Mouse (Mus musculus) spleen, adult 18-20 months (tissue): ENCODE data around the gene Uap1l1.
"Not testable (repeated sequence)": the region's sequence is repeated elsewhere in the genome, so short reads cannot be mapped to it uniquely, and the experiment has no call there.

ENCODE experiments used
- DNase-seq, 2 experiments: peaks; one replicate each; pipeline ENCODE4 v3.0.0; 2022; ENCODE audit warnings: mixed read lengths in 2 of 2

Gene Uap1l1

DNA sequence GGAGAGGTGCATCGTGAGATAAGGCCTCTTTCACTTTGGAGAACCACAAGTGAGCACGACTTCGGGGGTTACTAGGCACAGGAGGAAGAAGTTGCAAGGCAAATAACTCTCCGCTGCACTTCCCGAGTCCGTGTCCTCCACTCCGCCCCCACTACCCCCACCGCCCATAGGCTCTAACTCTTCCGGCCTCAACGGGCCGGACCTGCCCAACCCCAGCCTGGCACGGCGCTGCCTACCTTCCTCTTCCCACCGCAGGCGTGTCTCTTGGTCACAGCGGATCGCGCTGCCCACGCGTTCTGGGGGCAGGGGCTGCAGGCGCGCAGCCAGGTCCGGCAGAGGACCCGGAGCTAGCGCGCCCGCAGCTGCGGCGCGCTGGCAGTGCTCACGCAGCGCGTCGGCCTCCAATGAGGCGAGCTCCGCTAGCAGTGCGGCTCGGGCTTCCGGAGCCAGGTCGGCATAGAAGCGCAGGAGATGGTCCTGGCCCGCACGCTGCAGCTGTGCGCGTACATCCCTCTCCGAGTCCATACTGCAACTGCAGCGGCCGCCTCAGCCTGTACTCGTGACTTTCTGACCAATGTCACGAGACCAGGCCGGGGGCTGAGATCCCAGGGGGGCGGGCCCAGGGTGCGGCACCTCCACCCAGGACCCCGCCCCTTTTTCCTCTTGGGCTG, at the start of gene Uap1l1:
Uap1l1 (minus strand) TSS at position 592 of the 671 bp plus-strand sequence.
- DNase-seq = peak; percentile 71

DNA sequence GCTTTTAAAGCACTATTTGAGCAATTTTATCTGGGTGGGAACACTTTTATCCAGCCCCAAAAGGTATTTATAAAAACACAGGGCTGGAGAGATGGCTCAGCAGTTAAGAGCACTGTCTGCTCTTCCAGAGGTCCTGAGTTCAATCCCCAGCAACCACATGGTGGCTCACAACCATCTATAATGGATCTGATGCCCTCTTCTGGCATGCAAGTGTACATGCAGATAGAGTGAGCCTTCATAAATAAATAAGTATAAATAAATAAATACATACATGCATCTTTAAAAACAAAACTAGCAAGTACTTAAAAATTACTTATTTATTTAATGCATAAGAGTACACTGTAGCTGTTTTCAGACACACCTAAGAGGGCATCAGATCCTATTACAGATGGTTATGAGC, 48.0 kb upstream of the Uap1l1 start:
- not testable (repeated sequence) for DNase-seq

- no peak for DNase-seq
Measured at GRCm38 (mm10) chr2:25408908-25409307, 43.4 kb upstream of the Uap1l1 start.

DNA sequence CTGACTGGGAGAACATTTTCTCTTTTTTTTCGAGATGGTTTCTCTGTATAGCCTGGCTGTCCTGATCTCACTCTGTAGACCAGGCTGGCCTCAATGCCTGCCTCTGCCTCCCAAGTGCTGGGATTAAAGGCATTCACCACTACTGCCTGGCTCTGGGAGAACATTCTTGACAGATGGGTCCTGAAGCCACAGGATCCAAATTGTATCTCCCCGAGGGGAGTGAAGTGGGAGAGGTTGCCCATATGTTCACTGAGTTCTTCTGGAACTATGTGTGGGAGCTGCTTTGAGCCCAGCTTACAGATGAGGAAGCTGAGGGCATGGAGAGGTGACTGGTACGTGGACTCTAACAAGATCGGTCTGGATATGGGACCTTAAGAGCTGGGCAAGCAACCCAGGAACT, 38.5 kb upstream of the Uap1l1 start:
- no peak for DNase-seq

DNA sequence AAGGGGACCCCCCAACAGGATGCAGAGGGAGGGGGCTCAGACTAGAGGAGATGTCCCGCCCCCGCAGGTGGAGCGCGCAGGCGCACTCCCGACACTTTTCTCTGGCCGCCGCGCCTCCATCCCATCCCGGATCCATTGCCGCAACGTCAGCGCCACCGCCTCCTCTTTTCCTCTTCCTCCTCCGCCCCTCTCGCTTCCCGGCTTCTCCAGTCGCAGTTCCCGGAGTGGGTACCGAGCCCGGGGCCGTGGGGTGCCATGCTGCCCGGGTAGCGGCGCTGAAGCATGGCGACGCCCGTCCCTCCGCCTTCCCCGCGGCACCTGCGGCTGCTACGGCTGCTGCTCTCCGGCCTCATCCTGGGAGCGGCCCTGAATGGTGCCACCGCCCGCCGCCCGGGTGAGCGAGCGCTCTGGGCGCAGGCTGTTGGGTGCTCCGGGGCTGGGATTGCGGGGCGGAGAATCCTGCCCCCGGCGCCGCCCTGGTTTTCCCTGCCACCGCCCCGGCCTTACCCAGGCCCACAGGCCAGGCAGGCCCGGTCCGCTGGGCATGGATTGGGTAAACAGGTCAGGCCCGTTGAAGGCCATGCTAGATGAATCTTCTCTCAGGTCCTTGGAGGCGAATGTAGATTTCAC, 37.6 kb upstream of the Uap1l1 start:
- DNase-seq = peak in 1 of 2 experiments; percentile 30

GRCm38 (mm10) chr2:25402377-25402971, 37.0 kb upstream of the Uap1l1 start:
- DNase-seq = peak; percentile 47 to 78

DNA sequence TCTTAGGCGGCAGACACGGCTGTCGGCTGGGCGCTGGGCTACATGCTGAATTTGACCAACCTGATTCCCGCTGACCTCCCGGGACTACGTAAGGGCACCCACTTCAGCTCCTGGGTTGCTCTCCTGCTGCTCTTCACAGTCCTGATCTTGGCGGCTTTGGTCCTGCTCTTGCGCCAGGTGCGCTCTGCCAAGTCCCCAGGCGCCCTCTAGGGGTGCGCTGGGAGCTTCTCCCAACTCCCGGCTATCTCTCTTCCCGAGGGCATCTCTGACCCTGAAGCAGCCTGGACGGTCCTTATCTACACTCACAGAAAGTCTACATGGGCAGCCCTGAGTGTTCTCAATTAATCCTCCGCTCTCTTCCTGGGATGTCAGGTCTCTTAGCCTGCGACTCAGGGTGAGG, 35.3 kb upstream of the Uap1l1 start:
- DNase-seq = no peak

DNA sequence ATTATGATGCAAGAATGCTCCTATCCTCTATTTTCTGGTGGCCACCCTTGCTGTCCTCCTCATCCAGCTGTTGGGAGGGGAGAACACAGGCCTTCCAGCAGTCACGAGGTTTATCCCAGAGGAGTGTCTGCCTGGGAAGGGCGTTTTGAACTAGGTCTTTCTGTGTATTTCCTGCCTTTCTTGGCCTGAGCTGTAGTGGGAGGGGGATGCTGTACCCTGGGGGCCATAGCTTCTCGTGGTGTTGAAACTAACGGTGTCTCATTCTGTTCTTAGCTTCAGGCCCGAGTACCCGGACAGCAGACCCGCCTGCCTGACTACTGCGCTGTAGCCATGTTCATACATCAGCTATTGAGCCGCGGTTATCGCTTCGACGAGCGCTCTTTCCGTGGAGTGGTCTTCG, 34.8 kb upstream of the Uap1l1 start:
- no peak for DNase-seq

GRCm38 (mm10) chr2:25399051-25399450, 33.6 kb upstream of the Uap1l1 start, which contains the start of gene Npdc1:
Gene Npdc1 (plus strand): TSS chr2:25399351.
- no peak for DNase-seq

DNA sequence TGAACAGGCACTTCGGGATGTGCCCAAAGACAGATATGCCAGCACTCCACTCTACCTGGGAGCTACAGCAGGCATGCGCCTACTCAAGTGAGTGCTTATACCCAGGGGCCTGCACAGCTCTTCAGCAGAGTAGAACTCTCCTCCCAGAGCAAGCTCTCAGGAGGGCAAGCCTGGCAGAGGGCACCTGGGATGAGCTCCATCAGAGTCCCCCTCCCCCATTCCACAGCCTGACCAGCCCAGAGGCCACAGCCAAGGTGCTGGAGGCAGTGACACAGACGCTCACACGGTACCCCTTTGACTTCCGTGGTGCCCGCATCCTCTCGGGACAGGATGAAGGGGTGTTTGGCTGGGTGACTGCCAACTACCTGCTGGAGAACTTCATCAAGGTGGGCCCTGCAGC, 32.6 kb upstream of the Uap1l1 start:
- DNase-seq = no peak

GRCm38 (mm10) chr2:25397010-25397409, 31.5 kb upstream of the Uap1l1 start:
- DNase-seq = no peak

GRCm38 (mm10) chr2:25396597-25396983, 31.1 kb upstream of the Uap1l1 start:
- DNase-seq = no peak

DNA sequence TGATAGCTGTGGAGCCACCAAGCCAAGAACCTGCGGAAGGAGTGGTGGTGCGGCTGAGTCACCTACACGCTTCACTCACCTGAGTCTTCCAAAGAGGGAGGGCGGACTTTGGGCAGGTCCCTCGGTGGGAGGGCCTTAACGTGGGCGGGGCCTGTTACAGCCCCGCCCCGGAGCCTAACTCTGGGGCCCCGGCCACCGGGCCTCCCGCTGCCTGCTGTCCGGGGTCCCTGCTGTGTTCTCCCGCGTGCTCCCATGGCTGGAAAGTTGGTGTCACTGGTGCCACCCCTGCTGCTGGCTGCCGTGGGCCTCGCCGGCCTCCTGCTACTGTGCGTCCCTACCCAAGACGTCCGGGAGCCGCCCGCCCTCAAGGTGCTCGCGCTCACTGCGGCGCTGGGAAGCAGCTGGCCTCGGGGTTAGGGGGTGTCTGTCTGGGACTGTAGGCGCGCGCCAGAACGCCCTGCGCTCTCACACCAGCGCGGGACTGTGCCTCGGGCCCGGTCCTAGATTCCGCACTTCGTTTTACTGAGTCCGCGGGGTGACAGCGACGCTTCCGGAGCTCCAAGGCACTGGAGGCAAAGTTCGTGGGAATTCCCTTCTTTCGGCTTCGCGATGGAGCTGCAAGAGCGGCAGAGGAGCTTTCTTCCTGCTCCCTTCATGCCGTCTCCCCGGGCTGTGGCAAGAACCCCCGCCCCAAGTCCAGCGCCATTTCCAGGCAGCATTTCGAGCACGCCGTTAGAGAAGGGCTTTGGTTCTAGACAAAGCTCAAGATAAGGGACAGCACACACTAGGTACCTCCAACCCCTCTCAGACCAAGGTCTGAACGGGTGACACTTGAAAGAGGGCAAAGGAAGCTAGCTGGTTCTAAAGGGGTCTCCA, 30.5 kb upstream of the Uap1l1 start, which contains the start of gene Entpd2:
Entpd2 (plus strand) TSS at position 154 of the 876 bp plus-strand sequence.
- DNase-seq = no peak

- no peak for DNase-seq
Measured at GRCm38 (mm10) chr2:25394281-25395221, 29.1 kb upstream of the Uap1l1 start.

DNA sequence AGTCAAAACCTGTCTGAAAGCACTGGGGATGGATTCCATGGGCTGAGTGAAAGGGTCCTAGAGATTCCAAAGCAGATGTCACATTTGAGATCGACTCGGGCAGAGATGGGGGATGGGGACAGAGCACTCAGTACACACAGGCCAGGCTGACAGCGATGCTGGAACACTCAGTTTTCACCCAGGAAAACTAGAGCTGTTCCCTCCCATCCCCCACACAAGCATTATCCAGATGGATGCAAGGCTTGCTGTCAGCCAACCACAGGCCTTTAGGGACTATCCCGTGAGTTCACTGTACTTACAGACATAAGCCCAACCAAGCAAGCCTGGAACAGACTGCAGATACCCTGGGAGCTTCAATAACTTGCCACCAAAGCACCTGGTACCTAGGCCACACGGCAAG, 25.8 kb upstream of the Uap1l1 start:
- DNase-seq = no peak

DNA sequence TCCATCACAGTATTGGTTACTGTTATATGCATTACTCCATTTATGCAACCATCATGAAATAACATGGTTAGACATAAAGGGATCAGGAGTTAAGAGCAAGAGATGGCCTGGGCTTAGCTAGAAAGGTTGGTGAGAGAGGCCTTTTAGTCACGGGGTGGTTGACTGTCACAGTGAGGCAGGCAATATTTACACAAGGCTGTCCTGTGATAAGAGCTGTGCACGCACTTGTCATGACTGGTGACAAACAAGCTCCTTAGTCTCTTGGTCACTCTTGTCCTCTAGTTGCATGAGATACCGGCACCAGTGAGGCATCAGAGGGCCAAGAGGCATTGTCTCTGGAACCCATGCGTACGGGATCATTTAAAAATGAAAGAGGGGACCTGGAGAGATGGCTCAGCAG, 19.0 kb upstream of the Uap1l1 start:
- DNase-seq = no peak

DNA sequence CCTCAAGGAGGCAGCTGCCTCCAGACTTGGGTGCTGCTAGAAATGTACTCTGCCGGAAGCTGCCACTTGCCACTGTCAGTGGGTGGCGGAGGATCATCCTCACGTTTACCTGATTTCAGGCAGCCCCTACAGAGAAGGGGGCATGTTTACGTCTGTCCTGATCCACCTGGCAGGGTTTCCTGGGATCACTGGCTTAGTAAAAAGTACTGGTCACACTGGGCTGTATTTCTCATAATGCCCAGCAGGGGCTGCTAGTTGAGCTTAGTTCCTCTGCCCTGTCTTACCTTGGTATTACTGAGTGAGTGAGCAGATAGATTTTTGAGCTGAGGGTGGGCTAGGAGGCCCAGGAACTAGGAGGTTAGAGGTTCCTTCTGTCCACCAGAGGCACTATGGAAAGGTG, 11.1 kb upstream of the Uap1l1 start:
- peak in 1 of 2 experiments; percentile 40 for DNase-seq

GRCm38 (mm10) chr2:25373431-25373830, 7.9 kb upstream of the Uap1l1 start:
- DNase-seq = no peak

GRCm38 (mm10) chr2:25372644-25373391, 7.3 kb upstream of the Uap1l1 start:
- DNase-seq = no peak

DNA sequence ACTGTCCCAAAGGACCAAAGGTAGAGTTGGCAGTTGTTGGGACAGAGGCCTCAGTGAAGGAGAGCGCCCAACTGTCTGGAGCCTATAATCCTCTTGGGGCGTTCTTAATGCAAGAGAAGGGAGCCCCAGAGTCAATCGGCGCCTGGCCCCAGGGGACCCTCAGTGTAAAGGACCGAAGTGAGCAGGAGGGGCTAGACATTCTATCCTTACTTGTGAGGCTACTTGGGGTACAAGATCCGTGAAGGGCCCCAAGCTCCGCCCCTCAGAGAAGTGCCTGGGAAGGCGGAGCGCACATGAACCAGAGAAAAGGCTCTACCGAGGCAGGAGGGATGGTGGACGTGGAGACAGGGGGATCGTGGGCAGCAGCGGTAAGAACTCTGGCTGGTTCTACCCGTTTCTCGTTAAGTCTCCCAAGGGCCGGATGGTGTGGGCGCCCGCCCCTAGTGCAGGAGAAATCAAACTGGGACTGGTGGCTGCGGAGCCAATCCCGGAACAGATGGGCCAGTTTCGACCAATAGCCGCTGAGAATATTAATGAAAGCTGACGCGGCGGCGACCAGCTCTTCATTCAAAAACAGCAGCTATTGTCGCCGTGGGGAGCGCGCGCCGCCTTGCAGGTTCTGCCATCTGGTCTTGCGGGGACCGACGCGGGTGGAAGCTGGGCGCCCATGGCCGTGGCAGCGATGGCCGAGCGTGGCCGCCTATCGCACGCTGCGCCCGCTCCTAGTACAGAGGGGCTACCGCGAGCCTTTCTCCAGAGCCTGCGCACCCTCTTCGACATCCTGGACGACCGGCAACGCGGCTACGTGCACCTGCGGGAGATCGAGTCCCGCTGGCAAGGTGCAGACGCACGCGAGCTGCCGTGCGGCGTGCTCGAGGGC, 6.5 kb upstream of the Uap1l1 start, which contains the start of gene Sapcd2:
Sapcd2 (plus strand) TSS at position 558 of the 880 bp plus-strand sequence.
- DNase-seq = peak; percentile 70 to 77
